Mouse (Mus musculus): Measurements from ENCODE around the gene Tmem260.
"Not testable (repeated sequence)": the region's sequence is repeated elsewhere in the genome, so short reads cannot be mapped to it uniquely, and the experiment has no call there.

Tmem260 gene

GRCm38 (mm10) chr14:48475370-48475769 lies 29.4 kb downstream of the Tmem260 start:
- in situ Hi-C loops (cut with MboI; ENCODE audit: low pct_unique_long_range_greater_than_20kb in 1 of 2, low sequenced_read_pairs in 2 of 2, unreplicated experiment in 1 of 2), result no loop called here

GRCm38 (mm10) chr14:48475834-48476233 lies 29.9 kb downstream of the Tmem260 start:
- in situ Hi-C loops (cut with MboI; ENCODE audit: low pct_unique_long_range_greater_than_20kb in 1 of 2, low sequenced_read_pairs in 2 of 2, unreplicated experiment in 1 of 2), result not testable (repeated sequence)

- in situ Hi-C loops (cut with MboI; ENCODE audit: low pct_unique_long_range_greater_than_20kb in 1 of 2, low sequenced_read_pairs in 2 of 2, unreplicated experiment in 1 of 2), result no loop called here
Observed at GRCm38 (mm10) chr14:48476278-48476677, 30.4 kb downstream of the Tmem260 start.

- in situ Hi-C loops (cut with MboI; ENCODE audit: low pct_unique_long_range_greater_than_20kb in 1 of 2, low sequenced_read_pairs in 2 of 2, unreplicated experiment in 1 of 2), result loop anchor here in 1 of 2 experiments (10.0 kb wide), 1 partner anchor 107 kb away; no protein-coding TSS in a partner anchor
Observed at GRCm38 (mm10) chr14:48481591-48481990, 35.7 kb downstream of the Tmem260 start.

GRCm38 (mm10) chr14:48482762-48483161 lies 36.8 kb downstream of the Tmem260 start:
- in situ Hi-C loops (cut with MboI; ENCODE audit: low pct_unique_long_range_greater_than_20kb in 1 of 2, low sequenced_read_pairs in 2 of 2, unreplicated experiment in 1 of 2), result loop anchor here in 1 of 2 experiments (10.0 kb wide), 1 partner anchor 108 kb away; no protein-coding TSS in a partner anchor

- in situ Hi-C loops (cut with MboI; ENCODE audit: low pct_unique_long_range_greater_than_20kb in 1 of 2, low sequenced_read_pairs in 2 of 2, unreplicated experiment in 1 of 2), result loop anchor here in 1 of 2 experiments (5.0 kb wide), 1 partner anchor 127 kb away; no protein-coding TSS in a partner anchor
Observed at GRCm38 (mm10) chr14:48493896-48494295, 48.0 kb downstream of the Tmem260 start.

- in situ Hi-C loops (cut with MboI; ENCODE audit: low pct_unique_long_range_greater_than_20kb in 1 of 2, low sequenced_read_pairs in 2 of 2, unreplicated experiment in 1 of 2), result no loop called here
Observed at GRCm38 (mm10) chr14:48502573-48502972, 56.6 kb downstream of the Tmem260 start.

- in situ Hi-C loops (cut with MboI; ENCODE audit: low pct_unique_long_range_greater_than_20kb in 1 of 2, low sequenced_read_pairs in 2 of 2, unreplicated experiment in 1 of 2), result no loop called here
Observed at GRCm38 (mm10) chr14:48503691-48504565, 58.0 kb downstream of the Tmem260 start.

- in situ Hi-C loops (cut with MboI; ENCODE audit: low pct_unique_long_range_greater_than_20kb in 1 of 2, low sequenced_read_pairs in 2 of 2, unreplicated experiment in 1 of 2), result no loop called here
Observed at GRCm38 (mm10) chr14:48504566-48504950, 58.6 kb downstream of the Tmem260 start.

- in situ Hi-C loops (cut with MboI; ENCODE audit: low pct_unique_long_range_greater_than_20kb in 1 of 2, low sequenced_read_pairs in 2 of 2, unreplicated experiment in 1 of 2), result no loop called here
Observed at GRCm38 (mm10) chr14:48505606-48506005, 59.7 kb downstream of the Tmem260 start.

- in situ Hi-C loops (cut with MboI; ENCODE audit: low pct_unique_long_range_greater_than_20kb in 1 of 2, low sequenced_read_pairs in 2 of 2, unreplicated experiment in 1 of 2), result no loop called here
Observed at GRCm38 (mm10) chr14:48507376-48507775, 61.5 kb downstream of the Tmem260 start.

GRCm38 (mm10) chr14:48509131-48509530 lies 63.2 kb downstream of the Tmem260 start:
- in situ Hi-C loops (cut with MboI; ENCODE audit: low pct_unique_long_range_greater_than_20kb in 1 of 2, low sequenced_read_pairs in 2 of 2, unreplicated experiment in 1 of 2), result no loop called here

- in situ Hi-C loops (cut with MboI; ENCODE audit: low pct_unique_long_range_greater_than_20kb in 1 of 2, low sequenced_read_pairs in 2 of 2, unreplicated experiment in 1 of 2), result no loop called here
Observed at GRCm38 (mm10) chr14:48513098-48513823, 67.3 kb downstream of the Tmem260 start.

GRCm38 (mm10) chr14:48513824-48514493 lies 68.0 kb downstream of the Tmem260 start:
- in situ Hi-C loops (cut with MboI; ENCODE audit: low pct_unique_long_range_greater_than_20kb in 1 of 2, low sequenced_read_pairs in 2 of 2, unreplicated experiment in 1 of 2), result no loop called here

GRCm38 (mm10) chr14:48514620-48515019 lies 68.7 kb downstream of the Tmem260 start:
- in situ Hi-C loops (cut with MboI; ENCODE audit: low pct_unique_long_range_greater_than_20kb in 1 of 2, low sequenced_read_pairs in 2 of 2, unreplicated experiment in 1 of 2), result no loop called here

- in situ Hi-C loops (cut with MboI; ENCODE audit: low pct_unique_long_range_greater_than_20kb in 1 of 2, low sequenced_read_pairs in 2 of 2, unreplicated experiment in 1 of 2), result no loop called here
Observed at GRCm38 (mm10) chr14:48515538-48515937, 69.6 kb downstream of the Tmem260 start.

- in situ Hi-C loops (cut with MboI; ENCODE audit: low pct_unique_long_range_greater_than_20kb in 1 of 2, low sequenced_read_pairs in 2 of 2, unreplicated experiment in 1 of 2), result no loop called here
Observed at GRCm38 (mm10) chr14:48523361-48523760, 77.4 kb downstream of the Tmem260 start.

- in situ Hi-C loops (cut with MboI; ENCODE audit: low pct_unique_long_range_greater_than_20kb in 1 of 2, low sequenced_read_pairs in 2 of 2, unreplicated experiment in 1 of 2), result no loop called here
Observed at GRCm38 (mm10) chr14:48524135-48524534, 78.2 kb downstream of the Tmem260 start.

GRCm38 (mm10) chr14:48525055-48525454 lies 79.1 kb downstream of the Tmem260 start:
- in situ Hi-C loops (cut with MboI; ENCODE audit: low pct_unique_long_range_greater_than_20kb in 1 of 2, low sequenced_read_pairs in 2 of 2, unreplicated experiment in 1 of 2), result no loop called here
